Mouse (Mus musculus): Measurements from ENCODE around the gene Dnajc19.

Dnajc19 gene

DNA sequence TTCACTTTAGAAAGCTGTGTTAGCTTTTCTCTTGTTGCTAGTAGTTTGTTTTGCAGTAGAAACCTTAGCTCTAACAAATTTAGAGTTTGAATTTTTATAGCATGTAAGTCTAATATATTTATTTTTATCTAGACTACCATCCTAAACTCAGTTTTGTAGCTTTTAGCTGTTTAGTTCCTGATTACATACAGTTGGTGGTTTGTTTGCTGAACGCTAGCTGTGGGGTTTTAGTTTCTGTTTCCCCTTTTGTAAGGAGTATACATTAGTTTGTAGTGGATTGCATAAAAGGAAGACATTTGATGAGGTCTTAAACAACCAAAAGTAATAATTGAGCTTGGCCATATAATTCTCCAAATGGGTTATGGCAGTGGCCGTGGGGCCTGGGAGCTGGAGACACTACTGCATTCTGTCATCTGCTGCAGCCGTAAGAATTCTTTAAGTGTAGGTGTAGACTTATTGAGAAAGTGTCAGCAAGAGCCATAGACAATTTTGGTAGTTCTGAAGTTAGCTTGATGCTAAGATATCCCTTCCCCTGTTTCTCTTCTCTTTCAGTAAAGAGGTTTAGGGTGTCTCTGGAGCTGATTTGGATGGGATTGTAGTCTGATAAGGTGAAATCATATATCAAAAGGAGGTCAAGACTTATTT, 47.3 kb downstream of the Dnajc19 start:
- in situ Hi-C loops (cut with MboI, MseI) = loop anchor here in 1 of 2 experiments (25.0 kb wide), 2 partner anchors 1297 to 1778 kb away; partner anchors contain the start of genes Mrpl47 and Ndufb5

DNA sequence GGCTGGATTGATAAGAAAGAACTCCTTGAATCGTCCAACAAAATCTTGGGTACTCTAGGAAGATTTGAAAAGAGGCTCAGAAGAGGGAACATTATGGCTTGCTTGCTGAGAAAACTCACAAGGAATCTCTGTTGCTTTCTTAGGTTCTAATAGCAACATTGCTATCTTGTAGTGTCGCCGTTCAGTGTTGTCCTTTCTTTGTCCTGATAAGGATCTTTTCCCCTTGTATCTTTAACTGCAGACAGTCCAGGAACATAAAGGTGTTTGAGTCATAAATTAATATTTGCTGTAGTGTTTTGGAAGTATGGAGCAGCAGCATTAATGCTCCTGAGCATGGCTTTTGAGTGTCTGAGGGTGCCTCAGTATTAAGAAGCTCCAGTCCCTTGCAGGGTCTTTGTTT, 50.5 kb downstream of the Dnajc19 start:
- in situ Hi-C loops (cut with MboI, MseI) = loop anchor here in 1 of 2 experiments (25.0 kb wide), 2 partner anchors 1293 to 1782 kb away; partner anchors contain the start of genes Mrpl47 and Ndufb5

DNA sequence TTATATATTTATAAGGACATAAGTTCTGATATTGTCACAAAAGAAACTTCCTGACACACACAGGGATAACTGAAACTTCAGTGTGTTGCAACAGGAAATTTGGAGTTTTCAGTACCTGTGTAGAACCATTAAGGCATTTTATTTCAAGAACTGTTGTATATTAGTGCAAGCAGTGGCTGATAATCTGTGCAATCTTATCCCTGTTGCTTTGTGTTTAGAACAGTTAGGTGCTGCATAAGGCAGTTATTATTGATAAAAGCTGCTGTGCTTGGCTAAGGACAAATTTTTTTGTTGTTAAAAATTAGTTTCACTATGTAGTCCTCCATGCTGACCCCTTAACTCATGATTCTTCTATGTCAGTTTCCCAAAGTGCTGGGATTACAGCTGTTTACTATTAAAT, 52.2 kb downstream of the Dnajc19 start:
- in situ Hi-C loops (cut with MboI, MseI) = loop anchor here in 1 of 2 experiments (25.0 kb wide), 2 partner anchors 1292 to 1783 kb away; partner anchors contain the start of genes Mrpl47 and Ndufb5

DNA sequence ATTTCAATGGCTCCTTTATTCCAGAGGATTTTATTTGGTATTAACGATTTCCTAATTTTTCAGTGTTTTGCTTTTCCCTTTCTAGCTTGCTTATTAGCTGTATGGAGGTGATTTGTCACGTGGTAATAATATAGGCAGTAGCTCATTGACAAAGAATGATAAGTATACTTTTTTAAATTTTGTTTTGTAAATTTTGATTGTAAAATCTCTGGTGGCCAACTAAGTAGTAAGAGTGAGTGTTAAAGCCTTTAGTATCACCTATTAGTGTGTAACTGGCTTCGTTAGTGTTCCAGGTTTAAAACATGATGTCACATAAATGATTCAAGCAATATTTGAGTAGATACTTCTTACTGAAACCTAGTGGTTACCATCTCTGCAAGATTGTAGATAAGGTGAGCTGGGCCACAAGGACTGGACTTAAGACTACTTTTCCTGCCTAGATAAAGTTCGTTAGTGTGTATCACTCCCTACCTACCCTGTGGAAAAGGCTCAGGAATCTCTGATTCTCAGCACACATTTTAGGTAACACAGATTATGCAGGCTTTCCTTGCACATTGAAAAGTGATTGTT, 59.8 kb downstream of the Dnajc19 start:
- in situ Hi-C loops (cut with MboI, MseI) = no loop called here

DNA sequence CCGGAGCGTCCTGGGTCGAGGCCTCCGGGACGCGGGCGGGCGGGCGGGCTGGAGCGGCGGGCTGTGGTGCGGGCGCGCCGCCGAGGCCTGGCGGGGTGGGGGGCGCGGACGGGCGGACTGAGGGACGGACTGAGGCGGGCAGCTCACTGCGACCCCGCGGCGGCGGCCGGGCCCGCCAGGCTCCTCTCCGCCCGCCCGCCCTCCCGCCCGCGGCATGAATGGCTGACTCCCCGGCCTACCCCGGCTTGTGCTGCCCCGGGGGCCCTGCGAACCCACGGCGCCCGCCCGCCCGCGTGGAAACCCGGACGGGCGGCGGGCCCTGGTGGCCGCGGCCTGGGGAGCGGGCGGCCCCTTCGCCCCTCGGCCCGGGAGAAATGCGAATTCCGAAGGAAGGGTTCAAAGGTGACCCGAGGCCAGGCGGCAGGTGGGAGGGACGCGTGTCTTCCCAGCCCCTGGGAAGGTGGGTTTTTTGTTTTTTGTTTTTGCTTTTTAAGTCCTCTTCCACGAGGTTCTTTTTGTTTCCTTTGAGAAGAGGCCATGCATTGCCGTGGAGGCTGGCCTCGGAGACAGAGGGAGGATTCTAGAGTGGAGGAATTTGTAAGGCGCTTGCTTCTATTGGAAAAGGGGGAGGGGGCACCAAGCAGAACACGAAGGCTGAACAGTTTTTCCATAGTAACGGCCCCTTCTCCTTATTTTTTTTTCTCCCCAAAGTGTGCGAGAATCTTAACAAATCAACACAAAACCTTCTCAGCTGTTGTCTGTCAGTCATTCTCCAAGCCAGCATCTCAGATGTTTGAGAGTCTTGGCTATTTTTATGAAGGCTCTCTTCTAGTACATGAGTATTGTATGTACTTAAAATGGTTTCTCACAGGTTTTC, 60.5 kb downstream of the Dnajc19 start:
- in situ Hi-C loops (cut with MboI, MseI) = no loop called here

DNA sequence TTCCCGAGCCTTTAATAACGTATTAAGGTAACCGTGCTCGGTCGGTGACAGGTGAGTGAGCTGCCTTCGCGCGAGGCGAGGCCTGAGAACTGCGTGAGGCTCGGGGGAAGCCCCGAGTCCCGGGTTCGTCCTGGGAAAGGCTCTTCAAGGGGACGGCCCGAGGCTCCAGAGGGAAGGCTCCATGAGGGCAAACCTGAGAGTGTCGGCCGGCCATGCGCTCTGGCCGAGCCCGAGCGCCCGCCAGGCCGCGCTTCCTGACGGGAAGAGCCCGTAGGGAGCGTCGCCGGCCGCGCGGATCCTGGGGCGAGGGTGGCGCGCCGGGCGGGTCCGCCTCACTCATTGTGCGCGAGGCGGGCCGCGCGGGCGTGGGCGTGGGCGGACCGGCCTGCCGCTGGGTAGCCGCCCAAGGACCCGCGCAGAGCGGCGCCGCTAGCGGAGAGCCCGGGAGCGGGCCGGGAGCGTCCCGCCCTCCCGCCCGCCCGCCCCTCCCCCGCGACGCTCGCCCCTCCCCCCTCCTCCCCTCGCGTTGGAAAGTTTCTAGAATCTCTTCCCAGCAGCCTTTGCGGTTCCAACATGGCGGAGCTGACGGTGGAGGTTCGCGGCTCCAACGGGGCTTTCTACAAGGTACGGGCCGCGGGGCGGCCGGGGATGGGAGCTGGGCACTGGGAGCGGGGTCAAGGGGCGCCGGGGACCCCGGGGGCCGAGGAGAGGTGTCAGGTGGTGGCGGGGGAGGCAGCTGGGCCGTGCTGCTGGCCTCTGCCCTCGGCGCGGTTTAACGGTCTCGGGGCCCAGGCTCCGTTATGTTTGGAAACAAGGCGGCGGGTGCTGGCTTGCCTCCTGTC, 61.4 kb downstream of the Dnajc19 start, which contains the start of gene Fxr1:
TSS of gene Fxr1 (plus strand) at position 404 of the 842 bp plus-strand sequence.
- in situ Hi-C loops (cut with MboI, MseI) = no loop called here

DNA sequence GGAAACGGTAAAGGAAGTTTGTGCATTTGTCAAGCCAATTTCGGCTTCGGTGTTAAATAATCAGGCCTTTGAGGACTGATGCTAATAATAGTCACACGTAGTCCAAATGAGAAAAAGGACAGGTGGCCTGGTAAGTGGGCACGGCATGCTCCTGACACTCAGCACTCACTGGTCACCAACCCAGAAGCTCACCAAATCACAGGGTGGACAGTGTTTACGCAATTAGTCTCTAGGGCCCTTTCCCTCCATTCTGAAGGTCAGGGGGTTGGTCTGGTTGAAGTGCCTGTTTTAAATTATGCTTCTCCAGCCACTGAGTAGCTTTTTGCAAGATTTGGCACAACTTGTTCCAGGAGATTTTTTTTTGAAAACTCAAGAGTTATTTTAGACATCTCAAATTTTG, 72.9 kb downstream of the Dnajc19 start:
- in situ Hi-C loops (cut with MboI, MseI) = no loop called here

DNA sequence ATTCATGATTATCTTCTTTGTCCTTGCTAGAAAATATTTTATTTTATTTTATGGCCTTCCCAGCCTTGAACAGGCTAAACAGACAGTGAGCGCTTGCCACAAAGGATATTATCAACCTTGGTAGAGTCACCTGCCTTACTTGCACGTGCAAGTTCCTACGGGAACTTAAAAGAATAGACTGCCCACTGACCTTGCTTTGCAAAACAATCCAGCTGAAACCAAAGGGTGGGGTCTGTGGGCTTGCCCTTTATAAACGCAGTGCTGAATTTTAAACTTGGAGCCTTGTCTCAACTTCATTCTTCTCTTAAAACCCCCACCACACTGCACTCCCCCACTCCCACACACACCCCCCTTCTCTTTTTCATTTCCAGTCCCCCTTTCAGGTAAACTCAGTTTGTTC, 73.5 kb downstream of the Dnajc19 start:
- in situ Hi-C loops (cut with MboI, MseI) = no loop called here

DNA sequence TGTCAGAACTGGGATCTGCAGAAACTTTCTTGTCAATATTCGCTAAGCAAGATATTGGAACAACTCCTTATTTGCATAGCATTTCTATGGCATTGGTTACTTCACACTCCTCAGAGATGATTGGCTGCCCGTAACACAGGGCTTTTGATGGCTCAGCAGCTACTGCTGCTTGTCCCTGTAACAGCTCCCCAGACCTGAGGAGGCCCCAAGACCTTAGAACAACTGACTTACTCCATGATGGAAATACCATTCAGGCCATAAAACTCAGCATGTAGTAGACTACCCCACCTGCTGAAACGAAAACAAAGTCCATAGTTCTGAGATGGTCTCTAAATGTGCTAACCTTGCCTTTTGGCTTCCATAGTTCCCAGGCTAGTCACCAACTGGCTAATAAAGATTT, 74.3 kb downstream of the Dnajc19 start:
- in situ Hi-C loops (cut with MboI, MseI) = no loop called here

DNA sequence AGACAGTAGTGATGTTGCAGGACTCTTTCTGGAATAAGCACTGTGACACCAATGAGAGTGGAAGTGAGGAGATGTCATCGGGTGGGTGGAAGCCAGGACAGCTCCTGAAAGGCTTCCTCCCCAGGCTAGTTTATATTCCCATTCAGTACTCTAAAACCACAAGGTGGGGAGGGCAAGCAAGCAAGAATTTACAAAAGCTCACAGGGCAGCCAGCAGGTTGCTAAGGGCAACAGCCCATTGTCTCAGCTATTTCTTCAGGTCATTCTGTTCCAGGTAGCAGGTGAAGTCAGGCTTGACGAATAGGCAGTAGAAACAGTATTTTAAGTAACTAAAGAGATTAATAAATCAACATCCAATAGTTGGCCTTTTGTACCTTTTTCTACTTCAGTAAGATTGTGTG, 74.8 kb downstream of the Dnajc19 start:
- in situ Hi-C loops (cut with MboI, MseI) = no loop called here
